9 mouse cellular contexts compared by ENCODE assay signal in genomic region chr3:9076696-9077095, GRCm38 (mm10).
DNase-seq lines count a peak whose midpoint lies in the region; ATAC-seq and TF ChIP-seq lines count a peak whose summit lies in the region.
"Had no signal": no experiment of that assay in that cellular context is flagged by ENCODE, and none has a peak within 500 bp of the region (broad histone marks: within the 10 kb centered on the region; RNA-seq: fewer than 3 reads in every experiment).

No protein-coding gene starts in this region.

- no peak overlapping the region for H3K4me2 ChIP-seq in CH12.LX (ENCODE audit: insufficient read depth, low read depth, poor library complexity, severe bottlenecking)
- H3K4me2 ChIP-seq: heart, embryonic 13.5 days had no signal

- no peaks in the 10 kb centered on the region for H3K4me1 ChIP-seq in CH12.LX (ENCODE audit: control insufficient read depth in 1 of 2, insufficient read depth in 2 of 2)
- H3K4me1 ChIP-seq: heart, embryonic 13.5 days had no signal

- intact Hi-C loops in heart, postnatal 10 days (cut with DNase I), result loop anchor here (1.0 to 10.0 kb wide), 5 partner anchors 181 to 631 kb away; partner anchors contain the start of gene Zfp704

- no peaks in the 10 kb centered on the region for H3K27me3 ChIP-seq in CH12.LX (replicated peaks)
- H3K27me3 ChIP-seq: heart, embryonic 13.5 days had no signal

- dilution Hi-C loops in CH12.LX (cut with MboI; ENCODE audit: extremely low pct_ligation_motif_present, extremely low pct_unique_long_range_greater_than_20kb, low sequenced_read_pairs), result no loop called here

- no peaks in the 10 kb centered on the region for H3K79me2 ChIP-seq in CH12.LX (replicated peaks; ENCODE audit: control insufficient read depth, extremely low read depth, insufficient read depth, poor library complexity, severe bottlenecking)

- DNase-seq in CH12.LX (ENCODE audit: extremely low read depth), result peak; percentile 73
- DNase-seq in adrenal gland, adult 18-20 months (ENCODE audit: low spot score in 2 of 2), result peak; percentile 42 to 69
- peak; percentile 64 for DNase-seq in embryo, embryonic 11 days
- peak; percentile 79 to 82 for DNase-seq in heart, postnatal 10 days
- DNase-seq in layer of hippocampus, adult 18-20 months (ENCODE audit: low spot score in 2 of 2), result peak; percentile 51 to 84
- DNase-seq in lung, postnatal 14 days, result peak; percentile 69
- DNase-seq in right cerebral cortex, postnatal 14 days, result peak; percentile 45

- no peak overlapping the region for H3K9ac ChIP-seq in CH12.LX (ENCODE audit: insufficient read depth, low read depth)
- H3K9ac ChIP-seq: heart, embryonic 13.5 days had no signal

- in situ Hi-C loops in CH12.LX (cut with MboI; ENCODE audit: low pct_ligation_motif_present, low pct_unique_long_range_greater_than_20kb, low sequenced_read_pairs), result loop anchor here (25.0 kb wide), 1 partner anchor 386 kb away; no protein-coding TSS in a partner anchor

- no peaks in the 10 kb centered on the region for H3K36me3 ChIP-seq in CH12.LX (replicated peaks in 1 of 2; ENCODE audit: control insufficient read depth in 1 of 2, insufficient read depth in 1 of 2, low read length in 1 of 2)
- H3K36me3 ChIP-seq: heart, embryonic 13.5 days had no signal

- no peak overlapping the region for H3K27ac ChIP-seq in CH12.LX (ENCODE audit: insufficient read depth, low read depth)
- H3K27ac ChIP-seq: heart, embryonic 13.5 days had no signal

- TF ChIP-seq RAD21 in CH12.LX (IDR thresholded peaks at IDR 0.05; ENCODE audit: low read depth, low read length), result peak; percentile 97

- no peak for ATAC-seq in megakaryocyte-erythroid progenitor cell, adult 5-6 weeks (replicated peaks; ENCODE audit: low FRiP score, low TSS enrichment, poor library complexity, severe bottlenecking)

- no peak overlapping the region for H3K4me3 ChIP-seq in CH12.LX (replicated peaks in 1 of 3; ENCODE audit: low read depth in 2 of 3, low read length in 2 of 3, poor library complexity in 1 of 3)
- H3K4me3 ChIP-seq: heart, embryonic 13.5 days had no signal

- no peak for TF ChIP-seq EP300 in CH12.LX (IDR thresholded peaks at IDR 0.05; ENCODE audit: low read length)

- no peaks in the 10 kb centered on the region for H3K9me3 ChIP-seq in CH12.LX (replicated peaks; ENCODE audit: low read length)
- H3K9me3 ChIP-seq: heart, embryonic 13.5 days had no signal

- TF ChIP-seq CTCF in CH12.LX (conservative IDR thresholded peaks at IDR 0.05 in 1 of 2, IDR thresholded peaks at IDR 0.05 in 1 of 2; ENCODE audit: low read depth in 2 of 2, low read length in 2 of 2), result peak; percentile 86 to 97

- TF ChIP-seq POLR2A in CH12.LX (IDR thresholded peaks at IDR 0.05; ENCODE audit: low read depth, low read length), result no peak

TF ChIP-seq in CH12.LX, 34 proteins besides CTCF, POLR2A, EP300 and RAD21:
- peak; percentile 29; the same call in 1 of the 2 replicates for TF ChIP-seq NELFE (IDR thresholded peaks at IDR 0.05; ENCODE audit: low read depth, low read length)
- peak; percentile 71 for TF ChIP-seq ZC3H11A (IDR thresholded peaks at IDR 0.05; ENCODE audit: low read depth, low read length)
- TF ChIP-seq IRF4 (IDR thresholded peaks at IDR 0.05; ENCODE audit: low read depth, low read length), result peak; percentile 15; the same call in 1 of the 2 replicates
- no peak; the same call in 1 of the 2 replicates for TF ChIP-seq MYC (IDR thresholded peaks at IDR 0.05; ENCODE audit: low read depth, low read length)
- no peak for TF ChIP-seq CHD1 (IDR thresholded peaks at IDR 0.05; ENCODE audit: low read depth, low read length)
- no peak for TF ChIP-seq E2F4 (IDR thresholded peaks at IDR 0.05; ENCODE audit: insufficient replicate concordance, low read depth, low read length)
- no peak for TF ChIP-seq JUN (IDR thresholded peaks at IDR 0.05; ENCODE audit: insufficient read depth, low read depth, low read length)
- no peak for TF ChIP-seq TBP (conservative IDR thresholded peaks at IDR 0.05; ENCODE audit: low read depth, low read length)
- TF ChIP-seq ELF1 (IDR thresholded peaks at IDR 0.05; ENCODE audit: low read depth, low read length), result no peak
- peak; percentile 95 for TF ChIP-seq SMC3 (IDR thresholded peaks at IDR 0.05; ENCODE audit: low read depth, low read length)
- no peak for TF ChIP-seq KAT2A (IDR thresholded peaks at IDR 0.05; ENCODE audit: insufficient replicate concordance, low read length)
- TF ChIP-seq POLR2AphosphoS2 (IDR thresholded peaks at IDR 0.05; ENCODE audit: low read depth, low read length), result no peak
- no peak for TF ChIP-seq MEF2A (IDR thresholded peaks at IDR 0.05; ENCODE audit: borderline replicate concordance, low read depth, low read length)
- TF ChIP-seq TCF12 (IDR thresholded peaks at IDR 0.05; ENCODE audit: low read depth, low read length), result no peak
